Mouse (Mus musculus): ENCODE results near the gene Anks3.

GRCm38 (mm10) chr16:4932429-4932828, 31.6 kb downstream of the Anks3 start:
- TF ChIP-seq POLR2A (IDR thresholded peaks at IDR 0.05; ENCODE audit: borderline replicate concordance, extremely low read depth, insufficient read depth, insufficient read length, poor library complexity, severe bottlenecking): no peak
- no peak for TF ChIP-seq CTCF (IDR thresholded peaks at IDR 0.05; ENCODE audit: borderline replicate concordance, extremely low read depth, insufficient read depth, insufficient read length)
